Mouse (Mus musculus): Measurements from ENCODE around the gene Tmbim1.
"Not testable (repeated sequence)": the region's sequence is repeated elsewhere in the genome, so short reads cannot be mapped to it uniquely, and the experiment has no call there.

Tmbim1 gene

GRCm38 (mm10) chr1:74329899-74330431, 24.5 kb upstream of the Tmbim1 start:
- in situ Hi-C loops (cut with MboI; ENCODE audit: low sequenced_read_pairs), result no loop called here

- in situ Hi-C loops (cut with MboI; ENCODE audit: low sequenced_read_pairs), result not testable (repeated sequence)
Observed at GRCm38 (mm10) chr1:74326916-74327315, 21.5 kb upstream of the Tmbim1 start.

- in situ Hi-C loops (cut with MboI; ENCODE audit: low sequenced_read_pairs), result no loop called here
Observed at GRCm38 (mm10) chr1:74321396-74321795, 16.0 kb upstream of the Tmbim1 start.

- in situ Hi-C loops (cut with MboI; ENCODE audit: low sequenced_read_pairs), result no loop called here
Observed at GRCm38 (mm10) chr1:74318711-74319110, 13.3 kb upstream of the Tmbim1 start.

- in situ Hi-C loops (cut with MboI; ENCODE audit: low sequenced_read_pairs), result no loop called here
Observed at GRCm38 (mm10) chr1:74316114-74316827, 10.8 kb upstream of the Tmbim1 start.

- in situ Hi-C loops (cut with MboI; ENCODE audit: low sequenced_read_pairs), result no loop called here
Observed at GRCm38 (mm10) chr1:74314796-74315195, 9.4 kb upstream of the Tmbim1 start.

GRCm38 (mm10) chr1:74313049-74313692, 7.7 kb upstream of the Tmbim1 start:
- in situ Hi-C loops (cut with MboI; ENCODE audit: low sequenced_read_pairs), result no loop called here

- in situ Hi-C loops (cut with MboI; ENCODE audit: low sequenced_read_pairs), result no loop called here
Observed at GRCm38 (mm10) chr1:74309767-74310166, 4.3 kb upstream of the Tmbim1 start.

- in situ Hi-C loops (cut with MboI; ENCODE audit: low sequenced_read_pairs), result no loop called here
Observed at GRCm38 (mm10) chr1:74308001-74308964, 2.9 kb upstream of the Tmbim1 start.

- in situ Hi-C loops (cut with MboI; ENCODE audit: low sequenced_read_pairs), result no loop called here
Observed at GRCm38 (mm10) chr1:74307146-74307545, 1.7 kb upstream of the Tmbim1 start.

- in situ Hi-C loops (cut with MboI; ENCODE audit: low sequenced_read_pairs), result no loop called here
Observed at GRCm38 (mm10) chr1:74304946-74305345, 476 bp downstream of the Tmbim1 start.

GRCm38 (mm10) chr1:74304339-74304790, 1.1 kb downstream of the Tmbim1 start:
- in situ Hi-C loops (cut with MboI; ENCODE audit: low sequenced_read_pairs), result no loop called here

- in situ Hi-C loops (cut with MboI; ENCODE audit: low sequenced_read_pairs), result no loop called here
Observed at GRCm38 (mm10) chr1:74303509-74304338, 1.7 kb downstream of the Tmbim1 start.

GRCm38 (mm10) chr1:74302835-74303234, 2.6 kb downstream of the Tmbim1 start:
- in situ Hi-C loops (cut with MboI; ENCODE audit: low sequenced_read_pairs), result no loop called here

GRCm38 (mm10) chr1:74302229-74302628, 3.2 kb downstream of the Tmbim1 start:
- in situ Hi-C loops (cut with MboI; ENCODE audit: low sequenced_read_pairs), result no loop called here

- in situ Hi-C loops (cut with MboI; ENCODE audit: low sequenced_read_pairs), result no loop called here
Observed at GRCm38 (mm10) chr1:74300347-74301110, 4.9 kb downstream of the Tmbim1 start.

- in situ Hi-C loops (cut with MboI; ENCODE audit: low sequenced_read_pairs), result no loop called here
Observed at GRCm38 (mm10) chr1:74298996-74299395, 6.4 kb downstream of the Tmbim1 start.

- in situ Hi-C loops (cut with MboI; ENCODE audit: low sequenced_read_pairs), result no loop called here
Observed at GRCm38 (mm10) chr1:74298157-74298750, 7.2 kb downstream of the Tmbim1 start.

GRCm38 (mm10) chr1:74297269-74297668, 8.2 kb downstream of the Tmbim1 start:
- in situ Hi-C loops (cut with MboI; ENCODE audit: low sequenced_read_pairs), result no loop called here

Data from CH12F3 (cell line).